Mouse (Mus musculus) stomach, postnatal 0 days (tissue): ENCODE results near the gene Lmx1a. TPM values are rescaled to one million over a fixed set of nuclear protein-coding genes. Genes with fewer than 3 reads are reported as not detected.
A peak's percentile ranks its signal among the peaks of the same experiment; 100 is the strongest.

Experiments used
- ATAC-seq: fragments of 200-750 bp; cut with Nextera tagmentation; 2 replicates; pipeline ENCODE4 v1.8.0; 2017; ENCODE audit not compliant: low FRiP score, low TSS enrichment
- DNase-seq: peaks from one replicate; pipeline ENCODE4 v3.0.0-alpha.2; 2016; ENCODE audit warnings: low spot score
- H3K27ac ChIP-seq: fragments of 300-500 bp; sonication (generic); replicated peaks from 2 replicates; pipeline ENCODE4 v1.5.1; 2014; ENCODE audit warnings: mild to moderate bottlenecking, control low read depth
- H3K27me3 ChIP-seq: fragments of 300-500 bp; sonication (generic); 2 replicates; pipeline ENCODE4 v1.6.1; 2014; ENCODE audit warnings: low read length; ENCODE audit not compliant: control insufficient read depth, insufficient read depth
- H3K36me3 ChIP-seq: fragments of 300-500 bp; sonication (generic); 2 replicates; pipeline ENCODE4 v1.6.1; 2014; ENCODE audit warnings: low read length, mixed read lengths; ENCODE audit not compliant: control insufficient read depth, insufficient read depth
- H3K4me1 ChIP-seq: fragments of 300-500 bp; sonication (generic); replicated peaks from 2 replicates; pipeline ENCODE4 v1.6.1; 2014; ENCODE audit warnings: antibody characterized with exemption; ENCODE audit not compliant: control insufficient read depth, insufficient read depth
- H3K4me2 ChIP-seq: fragments of 300-500 bp; sonication (generic); replicated peaks from 2 replicates; pipeline ENCODE4 v1.6.1; 2014; ENCODE audit warnings: low read depth, mild to moderate bottlenecking, control low read depth, moderate library complexity
- H3K4me3 ChIP-seq: fragments of 300-500 bp; sonication (generic); 2 replicates; pipeline ENCODE4 v1.5.1; 2014; ENCODE audit warnings: low read depth, low read length, control low read depth
- H3K9ac ChIP-seq: fragments of 300-500 bp; sonication (generic); 2 replicates; pipeline ENCODE4 v1.6.1; 2014; ENCODE audit warnings: mild to moderate bottlenecking, low read length, control low read depth, mixed read lengths
- H3K9me3 ChIP-seq: fragments of 300-500 bp; sonication (generic); 2 replicates; pipeline ENCODE4 v1.6.1; 2016; ENCODE audit warnings: low read length; ENCODE audit not compliant: control insufficient read depth
- CTCF ChIP-seq: IDR thresholded peaks from 2 replicates; pipeline ENCODE4 v1.5.1; 2016; ENCODE audit warnings: antibody characterized with exemption, low read depth, mild to moderate bottlenecking, moderate library complexity
- EP300 ChIP-seq: optimal IDR thresholded peaks from 2 replicates; pipeline ENCODE3; 2016; ENCODE audit warnings: antibody characterized with exemption
- WGBS: fragments of 180-500 bp; shearing (Covaris S2); extraction: QIAGEN DNeasy Blood & Tissue Kit; methylation state at CpG from one replicate; pipeline ENCODE4 v1.1.7; 2014; 5-methylcytosine and 5-hydroxymethylcytosine counted together
- polyA plus RNA-seq: library from polyadenylated mRNA; unstranded; fragments of >200 nt; fragmentation: Nextera tagmentation; extraction: Ambion mirVana; gene quantifications from 2 replicates; pipeline ENCODE4 v1.2.1, GENCODE M21; 2015

Gene Lmx1a
- 0.02 TPM in 1 of 2 replicates, not detected in the other for polyA plus RNA-seq

DNA sequence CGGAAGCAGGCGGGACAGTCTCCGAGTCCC is at the start of gene Lmx1a:
Gene Lmx1a, plus strand, starts transcription at position 6 of the 30 bp plus-strand sequence.
- peak within 1 kb of the TSS; percentile 84 for H3K4me2 ChIP-seq
- ATAC-seq (no peak), DNase-seq (no peak)
- no peak within 1 kb of the TSS for H3K27ac ChIP-seq
- peaks cover 22% of the 10 kb centered on the region for H3K27me3 ChIP-seq
- WGBS, result 4% methylated on average over 3 of the region's 3 CpGs
- H3K36me3 ChIP-seq, result no peaks in the 10 kb centered on the region
- peak within 1 kb of the TSS; percentile 50 for H3K4me3 ChIP-seq
- TF ChIP-seq EP300 (no peak), CTCF (no peak)
- H3K9ac ChIP-seq, result no peak within 1 kb of the TSS
- no peaks in the 10 kb centered on the region; the same call in 1 of the 2 replicates for H3K4me1 ChIP-seq
- H3K9me3 ChIP-seq, result peaks cover 4% of the 10 kb centered on the region; the same call in 1 of the 2 replicates

DNA sequence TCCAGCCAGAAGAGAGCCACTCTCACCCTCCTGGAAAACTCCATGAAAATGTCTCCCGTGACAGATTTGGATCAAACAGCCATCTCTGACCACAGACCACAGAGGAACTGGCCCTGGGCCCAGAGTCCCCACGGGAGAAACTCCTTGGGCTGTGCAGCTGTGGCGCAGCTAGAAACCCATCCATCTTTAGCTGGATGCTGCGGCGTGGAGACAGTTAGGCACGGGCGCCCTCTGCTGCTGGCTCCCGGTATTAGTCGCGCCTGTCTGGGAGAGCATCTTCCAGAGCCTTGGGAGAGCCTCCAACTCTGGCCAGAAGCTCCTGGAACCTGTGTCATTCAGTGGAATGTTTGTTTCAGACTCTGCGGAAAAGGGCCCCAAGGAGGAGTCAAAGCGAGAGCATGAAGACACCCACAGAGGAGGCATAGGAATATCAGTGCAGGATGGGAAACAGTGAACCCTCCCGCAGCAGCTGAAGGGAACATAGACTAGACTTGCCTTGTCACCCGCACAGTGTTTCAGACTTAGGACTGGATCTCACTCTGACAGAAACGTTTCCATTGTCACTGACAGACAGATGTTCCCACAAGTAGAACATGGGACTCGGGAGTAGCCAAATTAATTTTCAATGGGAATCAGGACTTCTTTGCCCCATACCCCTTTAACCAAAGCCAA is 44.0 kb upstream of the Lmx1a start:
- H3K4me1 ChIP-seq, result no peaks in the 10 kb centered on the region
- DNase-seq (peak; percentile 82), ATAC-seq (peak; percentile 72; the same call in 1 of the 2 replicates)
- H3K36me3 ChIP-seq, result no peaks in the 10 kb centered on the region
- H3K27me3 ChIP-seq, result no peaks in the 10 kb centered on the region
- 16% methylated on average over 16 of the region's 16 CpGs for WGBS
- no peak overlapping the region for H3K4me3 ChIP-seq
- no peak overlapping the region for H3K9ac ChIP-seq
- TF ChIP-seq CTCF (peak; percentile 91), EP300 (no peak)
- H3K4me2 ChIP-seq, result no peak overlapping the region
- no peak overlapping the region for H3K27ac ChIP-seq
- H3K9me3 ChIP-seq, result no peaks in the 10 kb centered on the region

DNA sequence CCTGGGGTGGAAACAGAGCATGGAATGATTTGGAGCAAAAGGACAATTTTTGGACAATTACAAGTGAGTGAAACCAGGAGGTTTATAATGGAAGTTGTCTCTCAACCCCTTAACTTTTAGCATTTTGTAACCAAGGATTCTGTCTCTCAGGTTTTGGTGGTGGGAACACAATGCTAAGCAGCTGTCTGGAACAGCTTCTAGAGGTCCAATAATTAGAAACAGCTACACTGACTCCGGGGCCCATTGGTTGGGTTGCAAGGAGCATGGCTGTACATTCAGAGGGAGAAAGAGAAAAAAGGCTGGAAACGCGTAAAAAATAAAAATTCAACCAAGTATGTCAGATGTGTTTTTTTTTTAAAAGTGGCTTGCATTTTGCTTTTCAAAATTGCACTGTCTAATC is 40.4 kb upstream of the Lmx1a start:
- Histone ChIP-seq H3K4me1 (no peaks in the 10 kb centered on the region), H3K36me3 (no peaks in the 10 kb centered on the region), H3K4me3 (no peak overlapping the region), H3K4me2 (no peak overlapping the region), H3K27me3 (no peaks in the 10 kb centered on the region), H3K9ac (no peak overlapping the region), H3K27ac (no peak overlapping the region), H3K9me3 (no peaks in the 10 kb centered on the region)
- ATAC-seq (no peak), DNase-seq (no peak)
- WGBS, result 91% methylated on average over 3 of the region's 3 CpGs
- TF ChIP-seq CTCF, result no peak
- TF ChIP-seq EP300, result no peak

DNA sequence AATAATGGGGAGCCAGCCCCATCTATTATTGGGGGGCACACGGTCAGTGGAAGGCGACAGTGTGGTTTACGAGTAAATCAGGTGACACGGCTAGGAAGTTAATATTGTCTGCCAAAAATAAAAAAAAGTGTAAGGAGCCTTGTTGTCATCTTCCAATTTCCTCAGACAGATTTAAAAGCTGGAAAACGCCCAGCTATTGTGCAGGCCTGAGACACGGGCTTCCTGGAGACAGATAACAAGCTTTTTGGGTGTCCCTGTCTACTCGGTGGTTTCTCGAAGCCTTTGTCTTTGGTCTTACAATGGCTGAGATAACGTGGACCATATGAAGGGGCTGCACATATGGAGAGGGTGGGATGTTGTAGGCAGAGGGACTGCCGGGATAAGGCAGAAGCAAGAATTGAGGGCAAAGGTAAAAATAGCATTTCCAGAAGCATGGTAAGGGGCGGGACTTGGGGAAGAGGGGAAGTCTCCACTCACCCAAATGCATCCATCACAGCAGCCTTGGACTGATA is 39.9 kb upstream of the Lmx1a start:
- ATAC-seq (no peak), DNase-seq (no peak)
- Histone ChIP-seq H3K9ac (no peak overlapping the region), H3K4me1 (no peaks in the 10 kb centered on the region), H3K4me2 (no peak overlapping the region), H3K9me3 (no peaks in the 10 kb centered on the region), H3K27me3 (no peaks in the 10 kb centered on the region), H3K4me3 (no peak overlapping the region), H3K27ac (no peak overlapping the region), H3K36me3 (no peaks in the 10 kb centered on the region)
- 71% methylated on average over 11 of the region's 11 CpGs for WGBS
- TF ChIP-seq CTCF (no peak), EP300 (no peak)

DNA sequence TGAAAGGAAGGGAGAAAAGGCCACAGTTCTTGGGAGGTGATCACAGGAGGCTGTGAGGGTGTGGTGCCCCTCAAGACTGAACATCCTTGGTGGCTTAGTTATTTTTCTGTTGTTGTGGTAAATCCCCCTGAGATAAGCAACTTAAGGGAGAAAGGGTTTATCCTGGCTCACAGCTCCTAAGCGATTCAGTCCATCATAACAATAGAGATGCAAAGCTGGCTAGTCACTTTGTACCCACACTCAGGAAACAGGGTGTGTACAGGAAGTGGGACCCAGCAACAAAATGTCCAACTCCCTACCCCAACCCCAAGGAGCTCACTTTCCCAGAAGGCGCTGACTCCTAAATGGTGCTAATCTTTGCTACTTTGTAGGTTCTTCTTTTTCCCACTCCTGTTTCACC is 36.7 kb upstream of the Lmx1a start:
- Histone ChIP-seq H3K27ac (no peak overlapping the region), H3K4me1 (no peaks in the 10 kb centered on the region), H3K36me3 (no peaks in the 10 kb centered on the region), H3K9ac (no peak overlapping the region), H3K27me3 (no peaks in the 10 kb centered on the region), H3K4me2 (no peak overlapping the region), H3K4me3 (no peak overlapping the region), H3K9me3 (no peaks in the 10 kb centered on the region)
- no peak for TF ChIP-seq CTCF
- no peak for TF ChIP-seq EP300
- ATAC-seq, result no peak
- 87% methylated on average over 2 of the region's 2 CpGs for WGBS
- DNase-seq, result no peak

DNA sequence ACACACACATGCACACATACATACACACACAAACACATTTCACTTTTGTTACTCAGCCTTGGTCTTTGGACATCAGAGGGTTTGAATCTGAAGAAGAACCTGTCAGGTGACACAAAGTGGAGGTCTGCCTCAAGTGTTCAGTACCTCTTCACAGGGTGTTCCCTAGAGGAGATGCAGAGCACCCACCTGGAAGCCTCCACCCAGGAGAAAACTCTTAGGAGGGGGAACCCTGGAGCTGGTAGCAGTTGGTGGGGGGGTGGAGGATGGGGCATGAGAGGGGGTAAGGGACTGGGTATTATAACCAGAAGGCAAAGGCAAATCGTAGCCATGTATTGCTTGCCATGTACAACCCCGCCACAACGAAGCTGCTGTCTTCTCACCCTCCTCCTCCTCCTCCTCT is 30.0 kb upstream of the Lmx1a start:
- no peak for TF ChIP-seq EP300
- ATAC-seq, result no peak
- H3K36me3 ChIP-seq, result no peaks in the 10 kb centered on the region
- WGBS, result 94% methylated on average over 3 of the region's 3 CpGs
- H3K4me2 ChIP-seq, result no peak overlapping the region
- H3K27ac ChIP-seq, result no peak overlapping the region
- no peak overlapping the region for H3K4me3 ChIP-seq
- no peak overlapping the region for H3K9ac ChIP-seq
- no peaks in the 10 kb centered on the region for H3K9me3 ChIP-seq
- no peaks in the 10 kb centered on the region for H3K27me3 ChIP-seq
- 0 out of 2 replicates have a peak, but pooled peaks cover 2% of the 10 kb centered on the region for H3K4me1 ChIP-seq
- DNase-seq, result no peak
